Mouse (Mus musculus): ENCODE results near the gene Wwc1.

DNA sequence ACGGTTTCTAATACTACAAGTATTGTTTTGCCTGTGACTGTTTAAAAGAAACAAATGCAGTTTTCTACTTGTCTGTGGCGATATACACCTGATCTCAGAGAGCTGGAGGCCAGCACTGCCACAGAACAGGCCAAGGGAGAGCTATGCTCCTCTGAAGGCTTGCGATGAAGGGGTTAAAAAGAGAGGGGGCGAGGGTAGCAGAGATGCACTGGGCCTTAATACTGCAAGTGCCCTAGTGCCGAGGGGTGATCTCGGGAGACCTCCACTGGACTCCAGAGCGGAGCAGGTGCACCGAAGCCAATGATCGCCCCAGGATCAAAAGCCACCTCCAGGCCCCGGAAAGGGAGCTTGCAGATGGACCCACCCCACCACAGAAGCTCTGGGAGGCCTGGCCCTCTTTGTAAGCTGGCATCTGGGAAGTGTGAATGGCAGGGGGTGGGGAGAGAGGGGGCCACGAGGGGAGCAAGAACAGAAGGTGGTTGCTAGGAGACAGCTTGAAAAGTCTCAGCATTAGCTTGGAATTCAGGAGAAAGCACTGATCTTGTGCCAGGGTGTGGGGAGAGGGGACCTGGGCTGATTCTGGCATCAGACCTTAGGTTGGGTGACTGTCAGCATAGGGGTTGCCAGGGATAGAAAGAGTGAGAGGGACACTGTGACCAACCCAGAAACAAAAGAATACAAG lies 123.8 kb downstream of the Wwc1 start:
- TF ChIP-seq POLR2A (IDR thresholded peaks at IDR 0.05; ENCODE audit: control insufficient read depth, extremely low read depth, insufficient read depth, low read length, poor library complexity), result no peak
- TF ChIP-seq CTCF (IDR thresholded peaks at IDR 0.05; ENCODE audit: borderline replicate concordance, control insufficient read depth, extremely low read depth, insufficient read depth, low read length, poor library complexity), result no peak
